Mouse (Mus musculus) common myeloid progenitor, adult 5-6 weeks (primary cell): ENCODE results near the gene 1700125H20Rik. TPM values are rescaled to one million over a fixed set of nuclear protein-coding genes. Genes with fewer than 3 reads are reported as not detected.
"Not testable (repeated sequence)": the region's sequence is repeated elsewhere in the genome, so short reads cannot be mapped to it uniquely, and the experiment has no call there.

Experiments used
- ATAC-seq: replicated peaks from 2 replicates; pipeline ENCODE4 v1.8.0; 2016; ENCODE audit warnings: low read depth, mild to moderate bottlenecking, moderate TSS enrichment, inconsistent platforms; ENCODE audit not compliant: poor library complexity, severe bottlenecking
- total RNA-seq: library from RNA; stranded (forward); fragments of 200-1000, 187-1606 nt; gene quantifications from 2 replicates; pipeline ENCODE4 v1.2.3, GENCODE M21; 2017

1700125H20Rik gene
- not detected in 2 replicates for total RNA-seq

GRCm38 (mm10) chr11:85170058-85170740, at the start of gene 1700125H20Rik:
TSS of gene 1700125H20Rik (plus strand) at chr11:85170404.
- peak; percentile 98 for ATAC-seq

GRCm38 (mm10) chr11:85122073-85122472, 48.1 kb upstream of the 1700125H20Rik start:
- no peak for ATAC-seq

GRCm38 (mm10) chr11:85123267-85123992, 46.8 kb upstream of the 1700125H20Rik start:
- no peak for ATAC-seq

- ATAC-seq, result no peak
These were observed 43.7 kb upstream of the 1700125H20Rik start for GRCm38 (mm10) chr11:85126257-85127102.

- ATAC-seq, result no peak
These were observed 41.3 kb upstream of the 1700125H20Rik start for GRCm38 (mm10) chr11:85128883-85129282.

GRCm38 (mm10) chr11:85131542-85131941, 38.7 kb upstream of the 1700125H20Rik start:
- ATAC-seq, result peak; percentile 42; the same call in 1 of the 2 replicates

- ATAC-seq, result 0 out of 2 replicates have a peak, but pooled peaks have one; percentile 5
These were observed 31.3 kb upstream of the 1700125H20Rik start for GRCm38 (mm10) chr11:85138776-85139474.

GRCm38 (mm10) chr11:85139581-85140540, 30.3 kb upstream of the 1700125H20Rik start, which contains the start of gene Usp32:
TSS of gene Usp32 (minus strand) at chr11:85140161.
- ATAC-seq, result peak; percentile 96

GRCm38 (mm10) chr11:85152256-85152930, 17.8 kb upstream of the 1700125H20Rik start:
- no peak for ATAC-seq

- ATAC-seq, result no peak
These were observed 12.9 kb upstream of the 1700125H20Rik start for GRCm38 (mm10) chr11:85157301-85157700.

GRCm38 (mm10) chr11:85163014-85163413, 7.2 kb upstream of the 1700125H20Rik start:
- not testable (repeated sequence) for ATAC-seq

GRCm38 (mm10) chr11:85164371-85164770, 5.8 kb upstream of the 1700125H20Rik start:
- ATAC-seq, result no peak

GRCm38 (mm10) chr11:85167503-85167902, 2.7 kb upstream of the 1700125H20Rik start:
- ATAC-seq, result no peak

- ATAC-seq, result no peak
These were observed 629 bp downstream of the 1700125H20Rik start for GRCm38 (mm10) chr11:85170833-85171232.

- no peak for ATAC-seq
These were observed 5.7 kb downstream of the 1700125H20Rik start for GRCm38 (mm10) chr11:85175941-85176340.

GRCm38 (mm10) chr11:85177761-85178160, 7.6 kb downstream of the 1700125H20Rik start:
- ATAC-seq, result 0 out of 2 replicates have a peak, but pooled peaks have one; percentile 11

GRCm38 (mm10) chr11:85178413-85178812, 8.2 kb downstream of the 1700125H20Rik start:
- no peak for ATAC-seq
